Mouse (Mus musculus) bone marrow macrophage, adult 2 months (primary cell): ENCODE data around the gene Hs3st6.

Source experiments
- CTCF ChIP-seq: IDR thresholded peaks from 2 replicates; pipeline ENCODE4 v1.5.1; 2012; ENCODE audit warnings: low read depth, mild to moderate bottlenecking, low read length, moderate library complexity
- POLR2A ChIP-seq: IDR thresholded peaks from 2 replicates; pipeline ENCODE4 v1.6.1; 2012; ENCODE audit warnings: mild to moderate bottlenecking, low read depth, low read length, borderline replicate concordance

DNA sequence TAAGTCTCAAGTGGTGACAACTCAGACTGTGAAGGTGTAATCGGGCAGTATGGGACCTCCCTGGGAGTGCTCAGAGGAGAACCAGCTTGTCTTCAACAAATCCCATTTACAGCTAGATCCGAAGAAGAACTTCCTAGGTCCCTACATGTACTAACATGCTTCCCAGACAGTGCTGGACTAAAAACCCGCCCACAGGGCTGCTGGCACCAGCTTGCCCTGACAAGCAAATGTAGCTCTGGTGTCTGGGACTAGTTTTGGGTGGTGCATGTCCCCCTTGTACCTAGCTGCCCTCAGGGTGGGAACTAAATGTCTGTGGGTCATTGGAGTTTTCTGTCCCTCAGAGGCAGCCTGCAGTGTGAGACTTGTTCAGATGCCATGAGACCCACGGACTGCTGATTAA, 1.3 kb upstream of the Hs3st6 start:
- TF ChIP-seq CTCF (no peak), POLR2A (no peak)
